Mouse (Mus musculus): ENCODE data around the gene Tmem237.

GRCm38 (mm10) chr1:59067976-59068375 lies 52.2 kb downstream of the Tmem237 start:
- TF ChIP-seq CTCF (IDR thresholded peaks at IDR 0.05) = peak; percentile 77
- TF ChIP-seq EP300 (IDR thresholded peaks at IDR 0.05) = no peak

All from lung, postnatal 0 days (tissue).